Mouse (Mus musculus): ENCODE measurements around the gene Nos1ap. TPM values are rescaled to one million over a fixed set of nuclear protein-coding genes. Genes with fewer than 3 reads are reported as not detected.

Nos1ap gene
- polyA plus RNA-seq, 1 experiment from 2014 or later = 26.9 TPM

GRCm38 (mm10) chr1:170292239-170292951 lies 297.3 kb downstream of the Nos1ap start:
- peak; percentile 84 for ATAC-seq
- Histone ChIP-seq H3K27ac (ENCODE audit: low read length) (no peak overlapping the region), H3K4me1 (replicated peaks; ENCODE audit: control insufficient read depth, insufficient read depth, low read length) (peaks cover 4% of the 10 kb centered on the region), H3K36me3 (ENCODE audit: control insufficient read depth, insufficient read depth) (no peaks in the 10 kb centered on the region), H3K4me3 (replicated peaks; ENCODE audit: low read length) (no peak overlapping the region; the same call in 1 of the 2 replicates), H3K27me3 (replicated peaks; ENCODE audit: control insufficient read depth, insufficient read depth, low read length) (no peaks in the 10 kb centered on the region), H3K4me2 (ENCODE audit: low read length) (peak overlapping the region; percentile 35), H3K9ac (replicated peaks; ENCODE audit: low read depth, low read length) (0 out of 2 replicates have a peak overlapping the region, but pooled peaks have one; percentile 18), H3K9me3 (ENCODE audit: control insufficient read depth, low read length) (no peaks in the 10 kb centered on the region)
- 29% methylated on average over 9 of the region's 9 CpGs for whole genome bisulfite sequencing

- WGBS = 83% methylated on average over 4 of the region's 4 CpGs
- Histone ChIP-seq H3K4me1 (replicated peaks; ENCODE audit: control insufficient read depth, insufficient read depth, low read length) (no peaks in the 10 kb centered on the region), H3K27ac (ENCODE audit: low read length) (no peak overlapping the region), H3K36me3 (ENCODE audit: control insufficient read depth, insufficient read depth) (no peaks in the 10 kb centered on the region), H3K9ac (replicated peaks; ENCODE audit: low read depth, low read length) (no peak overlapping the region), H3K27me3 (replicated peaks; ENCODE audit: control insufficient read depth, insufficient read depth, low read length) (no peaks in the 10 kb centered on the region), H3K4me2 (ENCODE audit: low read length) (no peak overlapping the region), H3K4me3 (replicated peaks; ENCODE audit: low read length) (no peak overlapping the region), H3K9me3 (ENCODE audit: control insufficient read depth, low read length) (no peaks in the 10 kb centered on the region)
- ATAC-seq = no peak
Measured at GRCm38 (mm10) chr1:170282415-170283129, 307.1 kb downstream of the Nos1ap start.

- Histone ChIP-seq H3K36me3 (ENCODE audit: control insufficient read depth, insufficient read depth) (no peaks in the 10 kb centered on the region), H3K4me1 (replicated peaks; ENCODE audit: control insufficient read depth, insufficient read depth, low read length) (no peaks in the 10 kb centered on the region), H3K27ac (ENCODE audit: low read length) (no peak within 1 kb of the TSS), H3K9ac (replicated peaks; ENCODE audit: low read depth, low read length) (no peak within 1 kb of the TSS), H3K4me2 (ENCODE audit: low read length) (no peak within 1 kb of the TSS), H3K9me3 (ENCODE audit: control insufficient read depth, low read length) (peaks cover 3% of the 10 kb centered on the region; the same call in 1 of the 2 replicates), H3K27me3 (replicated peaks; ENCODE audit: control insufficient read depth, insufficient read depth, low read length) (no peaks in the 10 kb centered on the region), H3K4me3 (replicated peaks; ENCODE audit: low read length) (no peak within 1 kb of the TSS)
- ATAC-seq = no peak
- WGBS = 89% methylated on average over 2 of the region's 3 CpGs
Measured at GRCm38 (mm10) chr1:170277016-170277415, 312.6 kb downstream of the Nos1ap start, which contains the start of gene Sh2d1b1. Gene Sh2d1b1 (plus strand): TSS chr1:170277320.

- no peak overlapping the region for H3K4me2 ChIP-seq (ENCODE audit: low read length)
- no peaks in the 10 kb centered on the region for H3K27me3 ChIP-seq (replicated peaks; ENCODE audit: control insufficient read depth, insufficient read depth, low read length)
- no peak overlapping the region for H3K4me3 ChIP-seq (replicated peaks; ENCODE audit: low read length)
- H3K36me3 ChIP-seq (ENCODE audit: control insufficient read depth, insufficient read depth) = no peaks in the 10 kb centered on the region
- H3K9ac ChIP-seq (replicated peaks; ENCODE audit: low read depth, low read length) = no peak overlapping the region
- no peaks in the 10 kb centered on the region for H3K4me1 ChIP-seq (replicated peaks; ENCODE audit: control insufficient read depth, insufficient read depth, low read length)
- no peak overlapping the region for H3K27ac ChIP-seq (ENCODE audit: low read length)
- H3K9me3 ChIP-seq (ENCODE audit: control insufficient read depth, low read length) = peaks cover 3% of the 10 kb centered on the region; the same call in 1 of the 2 replicates
- no peak for ATAC-seq
Measured at GRCm38 (mm10) chr1:170273252-170273651, 316.4 kb downstream of the Nos1ap start.

GRCm38 (mm10) chr1:170270696-170271095 lies 319.0 kb downstream of the Nos1ap start:
- Histone ChIP-seq H3K4me3 (replicated peaks; ENCODE audit: low read length) (no peak overlapping the region), H3K27ac (ENCODE audit: low read length) (no peak overlapping the region), H3K4me1 (replicated peaks; ENCODE audit: control insufficient read depth, insufficient read depth, low read length) (no peaks in the 10 kb centered on the region), H3K9me3 (ENCODE audit: control insufficient read depth, low read length) (peaks cover 9% of the 10 kb centered on the region), H3K9ac (replicated peaks; ENCODE audit: low read depth, low read length) (no peak overlapping the region), H3K4me2 (ENCODE audit: low read length) (no peak overlapping the region), H3K36me3 (ENCODE audit: control insufficient read depth, insufficient read depth) (no peaks in the 10 kb centered on the region), H3K27me3 (replicated peaks; ENCODE audit: control insufficient read depth, insufficient read depth, low read length) (no peaks in the 10 kb centered on the region)
- WGBS = 93% methylated on average over 4 of the region's 4 CpGs
- no peak for ATAC-seq

- Histone ChIP-seq H3K4me2 (ENCODE audit: low read length) (no peak overlapping the region), H3K9ac (replicated peaks; ENCODE audit: low read depth, low read length) (no peak overlapping the region), H3K9me3 (ENCODE audit: control insufficient read depth, low read length) (peaks cover 6% of the 10 kb centered on the region), H3K27ac (ENCODE audit: low read length) (no peak overlapping the region), H3K4me1 (replicated peaks; ENCODE audit: control insufficient read depth, insufficient read depth, low read length) (no peaks in the 10 kb centered on the region), H3K27me3 (replicated peaks; ENCODE audit: control insufficient read depth, insufficient read depth, low read length) (no peaks in the 10 kb centered on the region), H3K36me3 (ENCODE audit: control insufficient read depth, insufficient read depth) (no peaks in the 10 kb centered on the region), H3K4me3 (replicated peaks; ENCODE audit: low read length) (no peak overlapping the region)
- WGBS = 77% methylated on average over 6 of the region's 6 CpGs
- no peak for ATAC-seq
Measured at GRCm38 (mm10) chr1:170270281-170270680, 319.4 kb downstream of the Nos1ap start.

- H3K9ac ChIP-seq (replicated peaks; ENCODE audit: low read depth, low read length) = peak overlapping the region; percentile 82
- H3K27me3 ChIP-seq (replicated peaks; ENCODE audit: control insufficient read depth, insufficient read depth, low read length) = peaks cover 4% of the 10 kb centered on the region; the same call in 1 of the 2 replicates
- peaks cover 5% of the 10 kb centered on the region for H3K4me1 ChIP-seq (replicated peaks; ENCODE audit: control insufficient read depth, insufficient read depth, low read length)
- peak; percentile 100 for ATAC-seq
- no peaks in the 10 kb centered on the region for H3K9me3 ChIP-seq (ENCODE audit: control insufficient read depth, low read length)
- peak overlapping the region; percentile 85 for H3K4me2 ChIP-seq (ENCODE audit: low read length)
- no peak overlapping the region for H3K27ac ChIP-seq (ENCODE audit: low read length)
- 3% methylated on average over 30 of the region's 32 CpGs for WGBS
- no peaks in the 10 kb centered on the region for H3K36me3 ChIP-seq (ENCODE audit: control insufficient read depth, insufficient read depth)
- H3K4me3 ChIP-seq (replicated peaks; ENCODE audit: low read length) = peak overlapping the region; percentile 75
Measured at GRCm38 (mm10) chr1:170255560-170255910, 334.1 kb downstream of the Nos1ap start.

GRCm38 (mm10) chr1:170254893-170255559 lies 334.6 kb downstream of the Nos1ap start:
- Histone ChIP-seq H3K27me3 (replicated peaks; ENCODE audit: control insufficient read depth, insufficient read depth, low read length) (peaks cover 4% of the 10 kb centered on the region; the same call in 1 of the 2 replicates), H3K27ac (ENCODE audit: low read length) (no peak overlapping the region), H3K4me1 (replicated peaks; ENCODE audit: control insufficient read depth, insufficient read depth, low read length) (peaks cover 5% of the 10 kb centered on the region), H3K4me3 (replicated peaks; ENCODE audit: low read length) (peak overlapping the region; percentile 75), H3K9ac (replicated peaks; ENCODE audit: low read depth, low read length) (peak overlapping the region; percentile 82), H3K36me3 (ENCODE audit: control insufficient read depth, insufficient read depth) (no peaks in the 10 kb centered on the region), H3K9me3 (ENCODE audit: control insufficient read depth, low read length) (no peaks in the 10 kb centered on the region), H3K4me2 (ENCODE audit: low read length) (peak overlapping the region; percentile 85)
- 24% methylated on average over 30 of the region's 30 CpGs for WGBS
- ATAC-seq = no peak; the same call in none of the 2 replicates

Measured in forebrain, embryonic 16.5 days (tissue).